Mouse (Mus musculus) CH12.LX (cell line): ENCODE measurements around the gene Oas1d.
"Not testable (repeated sequence)": the region's sequence is repeated elsewhere in the genome, so short reads cannot be mapped to it uniquely, and the experiment has no call there.

ENCODE experiments used
- E2F4 ChIP-seq: IDR thresholded peaks from 2 replicates; pipeline ENCODE4 v1.6.1; 2011; ENCODE audit warnings: low read depth, low read length, improper control_type of control experiment; ENCODE audit not compliant: insufficient replicate concordance
- JUND ChIP-seq: conservative IDR thresholded peaks from 2 replicates; pipeline ENCODE4 v1.6.1; 2011; ENCODE audit warnings: low read depth, low read length, improper control_type of control experiment
- MYC ChIP-seq: IDR thresholded peaks from 2 replicates; pipeline ENCODE4 v1.6.1; 2011; ENCODE audit warnings: low read depth, mild to moderate bottlenecking, improper control_type of control experiment, low read length
- POLR2A ChIP-seq: IDR thresholded peaks from 2 replicates; pipeline ENCODE4 v1.6.1; 2011; ENCODE audit warnings: low read depth, mild to moderate bottlenecking, improper control_type of control experiment, low read length
- TBP ChIP-seq: conservative IDR thresholded peaks from 2 replicates; pipeline ENCODE4 v1.6.1; 2011; ENCODE audit warnings: low read depth, low read length, improper control_type of control experiment
- ZKSCAN1 ChIP-seq: IDR thresholded peaks from 2 replicates; pipeline ENCODE4 v1.6.1; 2012; ENCODE audit warnings: low read depth, inconsistent platforms, low read length, improper control_type of control experiment, borderline replicate concordance
- ZNF384 ChIP-seq: IDR thresholded peaks from 2 replicates; pipeline ENCODE4 v1.6.1; 2012; ENCODE audit warnings: low read depth, low read length, improper control_type of control experiment, inconsistent platforms

DNA sequence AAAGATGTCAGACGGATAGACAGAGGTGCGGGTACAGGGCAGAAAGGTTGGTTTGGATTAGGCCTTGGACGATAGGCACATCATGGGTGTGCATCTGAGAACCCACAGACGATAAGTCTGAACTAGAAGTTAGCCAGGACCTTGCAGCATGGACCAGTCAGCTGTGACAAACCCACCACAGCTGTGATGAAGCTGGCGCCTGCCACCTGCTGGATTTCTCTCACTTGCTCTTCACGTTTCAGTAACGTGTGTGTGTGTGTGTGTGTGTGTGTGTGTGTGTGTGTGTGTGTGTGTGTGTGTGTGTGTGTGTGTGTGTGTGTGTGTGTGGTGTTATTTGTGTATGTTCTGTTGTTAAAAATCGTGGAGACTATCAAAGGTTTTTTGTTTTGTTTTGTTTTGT lies at the start of gene Oas1d:
- not testable (repeated sequence) for TF ChIP-seq ZKSCAN1, JUND, E2F4, POLR2A, TBP, ZNF384, MYC
